Comparison of ENCODE assay signal across 9 mouse cellular contexts in genomic region chr13:49127844-49128631, GRCm38 (mm10). TPM values are rescaled to one million over a fixed set of nuclear protein-coding genes. Genes with fewer than 3 reads are reported as not detected.
DNase-seq lines count a peak whose midpoint lies in the region; ATAC-seq lines count a peak whose summit lies in the region.
"Had no signal": no experiment of that assay in that cellular context is flagged by ENCODE, and none has a peak within 500 bp of the region (broad histone marks: within the 10 kb centered on the region; RNA-seq: fewer than 3 reads in every experiment).

No protein-coding gene starts in this region.

- no peaks in the 10 kb centered on the region for H3K27me3 ChIP-seq in forebrain, embryonic 10.5 days (ENCODE audit: poor library complexity, severe bottlenecking)
- H3K27me3 ChIP-seq in hindbrain, embryonic 13.5 days: no peaks in the 10 kb centered on the region

- peaks cover 60% of the 10 kb centered on the region for H3K4me1 ChIP-seq in forebrain, embryonic 10.5 days
- peaks cover 74% of the 10 kb centered on the region for H3K4me1 ChIP-seq in hindbrain, embryonic 13.5 days (replicated peaks)

- peak overlapping the region; percentile 18; the same call in 1 of the 2 replicates for H3K4me3 ChIP-seq in forebrain, embryonic 10.5 days
- peak overlapping the region; percentile 12; the same call in 1 of the 2 replicates for H3K4me3 ChIP-seq in hindbrain, embryonic 13.5 days

- no peaks in the 10 kb centered on the region for H3K9me3 ChIP-seq in forebrain, embryonic 10.5 days
- H3K9me3 ChIP-seq in hindbrain, embryonic 13.5 days: no peaks in the 10 kb centered on the region

- H3K36me3 ChIP-seq in forebrain, embryonic 10.5 days (replicated peaks): no peaks in the 10 kb centered on the region
- H3K36me3 ChIP-seq in hindbrain, embryonic 13.5 days: no peaks in the 10 kb centered on the region

- ATAC-seq in hindbrain, embryonic 13.5 days (ENCODE audit: low FRiP score): peak; percentile 6; the same call in 1 of the 2 replicates
- ATAC-seq in erythroblast, adult 5-6 weeks (replicated peaks; ENCODE audit: low FRiP score, poor library complexity, severe bottlenecking): no peak

- peak; percentile 16 to 40 for DNase-seq in layer of hippocampus, postnatal 14 days (ENCODE audit: low spot score in 2 of 2)
- DNase-seq in layer of hippocampus, adult 18-20 months (ENCODE audit: low spot score in 2 of 2): no peak
- DNase-seq in forebrain, embryonic 10.5 days (ENCODE audit: extremely low spot score, low spot score): no peak
- peak; percentile 64 to 74 for DNase-seq in right cerebral cortex, postnatal 10 days (ENCODE audit: low spot score in 2 of 2)
- DNase-seq in ovary, postnatal 14 days (ENCODE audit: low spot score): no peak
- no peak for DNase-seq in adrenal gland, adult 2 months

- H3K27ac ChIP-seq in forebrain, embryonic 10.5 days: peak overlapping the region; percentile 64
- peak overlapping the region; percentile 80 for H3K27ac ChIP-seq in hindbrain, embryonic 13.5 days

- H3K9ac ChIP-seq in hindbrain, embryonic 13.5 days: peak overlapping the region; percentile 55; the same call in 1 of the 2 replicates

- H3K4me2 ChIP-seq in hindbrain, embryonic 13.5 days: peak overlapping the region; percentile 27

- WGBS in forebrain, embryonic 10.5 days: 59% methylated on average over 15 of the region's 15 CpGs
- 38% methylated on average over 15 of the region's 15 CpGs for WGBS in hindbrain, embryonic 13.5 days

RNA-seq across cellular contexts. Expression of gene Wnk2, which starts 19.8 kb away (rescaled TPM):
- 10 to 100 TPM; 91.9 to 99.8 TPM for total RNA-seq in layer of hippocampus, postnatal 14 days (2021)
- 100 to 1,000 TPM; 100 to 103 TPM for total RNA-seq in layer of hippocampus, adult 18-20 months (2021)
- 4.2 and 4.5 TPM in 2 replicates for polyA plus RNA-seq in forebrain, embryonic 10.5 days (2016; fragmentation: Nextera tagmentation; extraction: Ambion mirVana)
- 20.3 and 20.7 TPM in 2 replicates for polyA plus RNA-seq in hindbrain, embryonic 13.5 days (2015; fragmentation: Nextera tagmentation; extraction: Ambion mirVana)
- total RNA-seq in erythroblast, adult 5-6 weeks (2015; ENCODE audit: low replicate concordance): not detected in 2 replicates
- total RNA-seq in erythroblast, adult 5-6 weeks (2017; ENCODE audit: low replicate concordance): not detected in 2 replicates
- 1 to 10 TPM; 2.5 to 3.2 TPM for total RNA-seq in adrenal gland, adult 2 months (2021)
- 4.2 and 4.5 TPM in 2 replicates for polyA plus RNA-seq in adrenal gland, adult 2 months (2012; rRNA removed)
- total RNA-seq: hematopoietic stem cell, adult 5-6 weeks had no signal

RNA-seq across cellular contexts. Expression of gene Ninj1, which starts 59.2 kb away (rescaled TPM):
- total RNA-seq in layer of hippocampus, postnatal 14 days (2021): 10 to 100 TPM; 24.4 to 26.4 TPM
- total RNA-seq in layer of hippocampus, adult 18-20 months (2021): 10 to 100 TPM; 19.5 to 19.9 TPM
- 22.7 and 24.1 TPM in 2 replicates for polyA plus RNA-seq in forebrain, embryonic 10.5 days (2016; fragmentation: Nextera tagmentation; extraction: Ambion mirVana)
- polyA plus RNA-seq in hindbrain, embryonic 13.5 days (2015; fragmentation: Nextera tagmentation; extraction: Ambion mirVana): 19.3 and 19.9 TPM in 2 replicates
- total RNA-seq in erythroblast, adult 5-6 weeks (2015; ENCODE audit: low replicate concordance): 18.3 and 22.2 TPM in 2 replicates
- 6.4 and 13.3 TPM in 2 replicates for total RNA-seq in erythroblast, adult 5-6 weeks (2017; ENCODE audit: low replicate concordance)
- 10 to 100 TPM; 64.9 to 66.3 TPM for total RNA-seq in adrenal gland, adult 2 months (2021)
- 184 and 303 TPM in 2 replicates for polyA plus RNA-seq in adrenal gland, adult 2 months (2012; rRNA removed)

Comparison
In these comparisons a context has a peak if more than half of its experiments do, and no peak if none do; other contexts are left out.
1. DNase-seq: peak in layer of hippocampus, postnatal 14 days (2 of 2) and right cerebral cortex, postnatal 10 days (2 of 2); none in layer of hippocampus, adult 18-20 months (0 of 2), forebrain, embryonic 10.5 days (single experiment), ovary, postnatal 14 days (single experiment) and adrenal gland, adult 2 months (single experiment).
2. RNA of gene Wnk2, which starts 19.8 kb away (total RNA-seq): 100 to 103 TPM in layer of hippocampus, adult 18-20 months and 91.9 to 99.8 TPM in layer of hippocampus, postnatal 14 days; 2.5 to 3.2 TPM in adrenal gland, adult 2 months and not detected in erythroblast, adult 5-6 weeks; every median in the first group is over 10 times any median in the second.